Mouse (Mus musculus): ENCODE measurements at regions not wholly inside any gene's neighbourhood (a gene's known extent, or its start where the extent isn't known, plus 50 kb on each side); places are given as distances from the start of the nearest gene placed in this dataset.

DNA sequence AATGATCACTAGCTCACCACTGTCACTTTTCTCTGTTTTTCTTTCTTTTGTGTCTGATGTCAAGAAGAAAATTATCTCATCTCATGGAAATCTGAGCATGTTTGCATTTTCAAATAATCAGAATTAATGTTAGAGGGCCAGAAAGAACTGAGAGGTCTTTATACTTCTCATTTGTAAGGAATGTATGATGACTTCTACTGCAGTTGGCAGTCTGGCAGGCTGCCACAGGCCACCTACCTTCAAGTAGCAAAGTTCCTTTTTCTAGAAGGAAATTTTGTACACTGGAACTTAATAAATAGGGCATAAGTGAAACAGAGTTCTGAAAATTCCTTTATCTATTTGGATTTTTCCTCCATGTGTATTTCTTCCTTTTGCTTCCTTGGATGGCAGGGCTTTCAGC is 148.7 kb upstream of the Inhba start:
- Histone ChIP-seq H3K27ac (ENCODE audit: low read depth, low read length) (no peak overlapping the region), H3K4me2 (replicated peaks; ENCODE audit: low read depth, low read length) (no peak overlapping the region), H3K9ac (ENCODE audit: low read depth, low read length) (no peak overlapping the region), H3K4me3 (ENCODE audit: low read length) (no peak overlapping the region), H3K27me3 (ENCODE audit: control insufficient read depth, insufficient read depth, low read length) (no peaks in the 10 kb centered on the region), H3K4me1 (ENCODE audit: control insufficient read depth, insufficient read depth, low read length) (0 out of 2 replicates have a peak, but pooled peaks cover 3% of the 10 kb centered on the region), H3K9me3 (ENCODE audit: control insufficient read depth, low read length) (no peaks in the 10 kb centered on the region), H3K36me3 (ENCODE audit: control insufficient read depth, insufficient read depth, low read length) (no peaks in the 10 kb centered on the region)
- ATAC-seq (ENCODE audit: low FRiP score, low TSS enrichment), result no peak

DNA sequence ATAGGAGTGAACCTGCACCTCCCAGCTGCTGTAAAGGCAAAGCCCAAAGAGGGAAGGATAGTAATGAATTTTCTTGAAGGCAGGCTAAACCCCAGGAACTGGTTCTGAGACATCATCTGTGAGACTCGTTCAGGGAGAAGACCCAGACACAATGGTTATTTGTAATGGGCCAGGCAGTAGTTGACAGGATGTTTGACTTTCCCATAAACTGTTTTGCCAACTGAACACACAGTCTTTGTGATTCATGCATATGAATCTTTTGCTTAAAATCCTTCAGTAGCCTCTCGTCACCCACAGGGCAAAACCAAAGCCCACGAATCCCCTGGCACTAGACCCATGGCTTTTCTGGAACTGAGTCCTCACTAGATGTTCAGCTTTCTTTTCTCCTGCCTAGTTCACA is 148.3 kb upstream of the Inhba start:
- Histone ChIP-seq H3K27ac (ENCODE audit: low read depth, low read length) (no peak overlapping the region), H3K36me3 (ENCODE audit: control insufficient read depth, insufficient read depth, low read length) (no peaks in the 10 kb centered on the region), H3K9ac (ENCODE audit: low read depth, low read length) (no peak overlapping the region), H3K4me3 (ENCODE audit: low read length) (no peak overlapping the region), H3K4me2 (replicated peaks; ENCODE audit: low read depth, low read length) (no peak overlapping the region), H3K9me3 (ENCODE audit: control insufficient read depth, low read length) (no peaks in the 10 kb centered on the region), H3K4me1 (ENCODE audit: control insufficient read depth, insufficient read depth, low read length) (0 out of 2 replicates have a peak, but pooled peaks cover 3% of the 10 kb centered on the region), H3K27me3 (ENCODE audit: control insufficient read depth, insufficient read depth, low read length) (no peaks in the 10 kb centered on the region)
- 62% methylated on average over 3 of the region's 3 CpGs for WGBS
- ATAC-seq (ENCODE audit: low FRiP score, low TSS enrichment), result no peak

DNA sequence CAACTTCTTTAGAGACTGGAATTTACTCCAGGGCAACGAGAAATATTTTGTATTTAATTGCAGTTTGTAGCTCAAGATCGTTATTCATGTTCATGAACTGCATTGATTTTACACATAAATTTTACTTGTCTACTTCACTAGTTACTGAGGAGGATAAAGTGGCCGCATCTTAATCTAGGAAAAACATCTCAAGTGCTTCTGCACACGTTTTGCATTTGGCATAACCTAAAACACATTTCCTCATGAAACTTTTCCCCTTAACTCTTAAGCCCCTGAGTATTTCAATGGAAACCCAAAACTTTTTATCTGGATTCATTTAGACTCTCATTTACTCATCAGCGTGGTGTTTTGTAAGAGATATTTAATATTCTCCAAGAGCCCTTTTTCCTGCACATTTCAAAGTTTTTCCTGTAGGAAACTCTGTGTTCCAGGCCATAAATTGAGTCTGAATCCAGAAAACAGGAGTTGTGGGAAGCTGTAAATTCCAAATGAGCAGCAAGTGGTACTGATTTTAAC is 144.5 kb upstream of the Inhba start:
- 31% methylated on average over 5 of the region's 5 CpGs for WGBS
- H3K36me3 ChIP-seq (ENCODE audit: control insufficient read depth, insufficient read depth, low read length), result no peaks in the 10 kb centered on the region
- 0 out of 2 replicates have a peak, but pooled peaks cover 3% of the 10 kb centered on the region for H3K4me1 ChIP-seq (ENCODE audit: control insufficient read depth, insufficient read depth, low read length)
- H3K4me2 ChIP-seq (replicated peaks; ENCODE audit: low read depth, low read length), result no peak overlapping the region
- ATAC-seq (ENCODE audit: low FRiP score, low TSS enrichment), result no peak
- H3K9me3 ChIP-seq (ENCODE audit: control insufficient read depth, low read length), result no peaks in the 10 kb centered on the region
- no peak overlapping the region for H3K9ac ChIP-seq (ENCODE audit: low read depth, low read length)
- H3K27me3 ChIP-seq (ENCODE audit: control insufficient read depth, insufficient read depth, low read length), result no peaks in the 10 kb centered on the region
- no peak overlapping the region for H3K27ac ChIP-seq (ENCODE audit: low read depth, low read length)
- H3K4me3 ChIP-seq (ENCODE audit: low read length), result no peak overlapping the region

DNA sequence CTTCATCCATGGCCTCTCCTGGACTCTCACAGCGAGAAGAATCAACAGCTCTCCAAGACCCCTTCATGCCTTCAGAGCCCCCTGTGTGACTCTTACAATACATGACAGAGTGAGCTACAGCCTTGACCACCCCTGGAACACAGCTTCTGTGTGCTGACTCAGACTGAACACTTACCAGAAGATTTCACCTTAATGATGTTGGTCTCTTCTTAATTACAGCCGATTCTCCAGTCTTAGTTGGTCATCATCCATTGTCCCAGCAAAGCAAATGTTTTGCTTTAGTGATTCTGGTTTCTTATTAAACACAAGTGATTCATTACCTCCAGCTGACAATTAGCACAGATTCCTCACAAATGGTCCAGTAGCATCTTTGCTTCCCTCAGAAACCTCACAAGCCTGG is 134.0 kb upstream of the Inhba start:
- Histone ChIP-seq H3K4me2 (replicated peaks; ENCODE audit: low read depth, low read length) (no peak overlapping the region), H3K4me3 (ENCODE audit: low read length) (no peak overlapping the region), H3K9me3 (ENCODE audit: control insufficient read depth, low read length) (no peaks in the 10 kb centered on the region), H3K27me3 (ENCODE audit: control insufficient read depth, insufficient read depth, low read length) (no peaks in the 10 kb centered on the region), H3K27ac (ENCODE audit: low read depth, low read length) (no peak overlapping the region), H3K36me3 (ENCODE audit: control insufficient read depth, insufficient read depth, low read length) (no peaks in the 10 kb centered on the region), H3K4me1 (ENCODE audit: control insufficient read depth, insufficient read depth, low read length) (no peaks in the 10 kb centered on the region), H3K9ac (ENCODE audit: low read depth, low read length) (no peak overlapping the region)
- no peak for ATAC-seq (ENCODE audit: low FRiP score, low TSS enrichment)
- WGBS, result 77% methylated on average over 2 of the region's 2 CpGs

DNA sequence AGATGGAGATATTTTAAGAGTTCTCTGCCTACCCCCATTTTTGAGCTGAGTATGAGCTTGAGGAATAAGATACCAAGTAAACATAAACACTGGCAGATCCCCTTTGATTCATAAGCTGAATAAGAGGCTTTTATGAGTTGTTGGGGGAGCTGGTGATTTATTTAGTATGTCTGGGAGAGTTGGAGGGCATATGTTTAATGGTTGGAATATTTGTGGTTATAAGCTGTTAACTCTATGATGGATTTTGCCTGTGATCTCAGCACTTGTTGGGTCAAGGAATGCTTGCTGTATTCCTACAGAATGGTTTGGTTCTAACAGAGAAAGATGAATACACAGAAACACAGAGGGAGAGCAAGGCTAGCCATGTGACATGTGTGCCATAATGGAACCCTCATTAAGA is 132.1 kb upstream of the Inhba start:
- Histone ChIP-seq H3K4me3 (ENCODE audit: low read length) (no peak overlapping the region), H3K9ac (ENCODE audit: low read depth, low read length) (no peak overlapping the region), H3K36me3 (ENCODE audit: control insufficient read depth, insufficient read depth, low read length) (no peaks in the 10 kb centered on the region), H3K4me1 (ENCODE audit: control insufficient read depth, insufficient read depth, low read length) (no peaks in the 10 kb centered on the region), H3K27ac (ENCODE audit: low read depth, low read length) (no peak overlapping the region), H3K9me3 (ENCODE audit: control insufficient read depth, low read length) (no peaks in the 10 kb centered on the region), H3K27me3 (ENCODE audit: control insufficient read depth, insufficient read depth, low read length) (no peaks in the 10 kb centered on the region), H3K4me2 (replicated peaks; ENCODE audit: low read depth, low read length) (no peak overlapping the region)
- no peak for ATAC-seq (ENCODE audit: low FRiP score, low TSS enrichment)

DNA sequence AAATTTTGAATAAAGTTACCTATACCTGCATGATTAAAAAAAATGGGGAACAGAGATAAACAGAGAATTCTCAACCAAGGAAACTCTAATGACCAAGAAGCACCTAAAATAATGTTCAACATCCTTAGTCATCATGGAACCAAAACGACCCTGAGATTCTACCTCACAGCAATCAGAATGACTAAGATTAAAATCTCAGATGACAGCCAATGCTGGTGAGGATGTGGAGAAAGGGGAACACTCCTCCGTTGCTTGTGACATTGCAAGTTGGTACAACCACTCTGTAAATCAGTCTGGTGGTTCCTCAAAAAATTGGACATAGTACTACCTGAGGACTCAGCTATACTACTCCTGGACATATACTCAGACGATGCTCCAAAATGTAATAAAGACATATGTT is 120.9 kb upstream of the Inhba start:
- no peaks in the 10 kb centered on the region for H3K36me3 ChIP-seq (ENCODE audit: control insufficient read depth, insufficient read depth, low read length)
- ATAC-seq (ENCODE audit: low FRiP score, low TSS enrichment), result no peak
- H3K9me3 ChIP-seq (ENCODE audit: control insufficient read depth, low read length), result no peaks in the 10 kb centered on the region
- no peak overlapping the region for H3K9ac ChIP-seq (ENCODE audit: low read depth, low read length)
- H3K4me3 ChIP-seq (ENCODE audit: low read length), result no peak overlapping the region
- no peaks in the 10 kb centered on the region for H3K4me1 ChIP-seq (ENCODE audit: control insufficient read depth, insufficient read depth, low read length)
- WGBS, result 78% methylated on average over 3 of the region's 3 CpGs
- H3K4me2 ChIP-seq (replicated peaks; ENCODE audit: low read depth, low read length), result no peak overlapping the region
- H3K27me3 ChIP-seq (ENCODE audit: control insufficient read depth, insufficient read depth, low read length), result no peaks in the 10 kb centered on the region
- no peak overlapping the region for H3K27ac ChIP-seq (ENCODE audit: low read depth, low read length)

DNA sequence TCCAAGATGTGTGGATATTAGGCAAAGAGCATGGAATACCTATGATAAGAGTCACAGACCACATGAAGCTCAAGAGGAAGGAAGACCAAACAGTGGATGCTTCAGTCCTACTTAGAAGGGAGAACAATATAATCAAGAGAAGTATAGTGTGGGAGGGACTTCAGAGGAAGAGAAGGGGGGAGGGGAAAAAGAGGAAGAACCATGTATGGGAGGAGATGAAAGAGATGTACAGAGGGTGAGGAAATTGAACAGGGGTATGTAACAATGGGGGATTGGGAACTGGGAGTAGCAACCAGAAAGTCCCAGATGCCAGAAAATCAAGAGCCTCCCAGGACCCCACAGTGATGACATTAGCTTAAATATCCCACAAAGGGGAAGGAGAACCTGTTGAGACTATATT is 120.2 kb upstream of the Inhba start:
- ATAC-seq (ENCODE audit: low FRiP score, low TSS enrichment), result no peak
- H3K36me3 ChIP-seq (ENCODE audit: control insufficient read depth, insufficient read depth, low read length), result no peaks in the 10 kb centered on the region
- no peak overlapping the region for H3K27ac ChIP-seq (ENCODE audit: low read depth, low read length)
- H3K4me1 ChIP-seq (ENCODE audit: control insufficient read depth, insufficient read depth, low read length), result no peaks in the 10 kb centered on the region
- no peak overlapping the region for H3K4me3 ChIP-seq (ENCODE audit: low read length)
- no peak overlapping the region for H3K9ac ChIP-seq (ENCODE audit: low read depth, low read length)
- H3K9me3 ChIP-seq (ENCODE audit: control insufficient read depth, low read length), result no peaks in the 10 kb centered on the region
- no peak overlapping the region for H3K4me2 ChIP-seq (replicated peaks; ENCODE audit: low read depth, low read length)
- H3K27me3 ChIP-seq (ENCODE audit: control insufficient read depth, insufficient read depth, low read length), result no peaks in the 10 kb centered on the region

DNA sequence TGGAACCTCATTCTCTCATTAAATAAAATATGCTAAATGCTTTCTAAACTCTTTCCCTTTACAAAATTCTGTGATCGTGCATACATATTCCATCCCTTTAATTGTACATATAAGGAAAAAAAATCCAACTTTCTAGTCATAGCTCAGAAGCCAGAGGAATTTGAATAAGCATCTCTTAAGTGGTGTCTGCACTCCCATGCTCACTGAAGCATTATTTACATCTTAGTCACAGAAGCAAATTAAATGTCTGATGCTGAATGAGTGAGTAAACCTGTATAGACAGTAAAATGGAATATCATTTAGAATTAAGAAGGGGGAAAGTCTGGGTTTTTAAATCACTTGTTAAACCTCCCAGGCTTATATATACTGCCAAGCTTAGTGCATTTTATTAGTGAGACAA is 113.5 kb upstream of the Inhba start:
- Histone ChIP-seq H3K9me3 (ENCODE audit: control insufficient read depth, low read length) (no peaks in the 10 kb centered on the region), H3K4me1 (ENCODE audit: control insufficient read depth, insufficient read depth, low read length) (no peaks in the 10 kb centered on the region), H3K4me2 (replicated peaks; ENCODE audit: low read depth, low read length) (no peak overlapping the region), H3K27ac (ENCODE audit: low read depth, low read length) (no peak overlapping the region), H3K9ac (ENCODE audit: low read depth, low read length) (no peak overlapping the region), H3K4me3 (ENCODE audit: low read length) (no peak overlapping the region), H3K27me3 (ENCODE audit: control insufficient read depth, insufficient read depth, low read length) (no peaks in the 10 kb centered on the region), H3K36me3 (ENCODE audit: control insufficient read depth, insufficient read depth, low read length) (no peaks in the 10 kb centered on the region)
- ATAC-seq (ENCODE audit: low FRiP score, low TSS enrichment), result no peak
- WGBS, result 89% methylated on average over 1 of the region's 1 CpGs

DNA sequence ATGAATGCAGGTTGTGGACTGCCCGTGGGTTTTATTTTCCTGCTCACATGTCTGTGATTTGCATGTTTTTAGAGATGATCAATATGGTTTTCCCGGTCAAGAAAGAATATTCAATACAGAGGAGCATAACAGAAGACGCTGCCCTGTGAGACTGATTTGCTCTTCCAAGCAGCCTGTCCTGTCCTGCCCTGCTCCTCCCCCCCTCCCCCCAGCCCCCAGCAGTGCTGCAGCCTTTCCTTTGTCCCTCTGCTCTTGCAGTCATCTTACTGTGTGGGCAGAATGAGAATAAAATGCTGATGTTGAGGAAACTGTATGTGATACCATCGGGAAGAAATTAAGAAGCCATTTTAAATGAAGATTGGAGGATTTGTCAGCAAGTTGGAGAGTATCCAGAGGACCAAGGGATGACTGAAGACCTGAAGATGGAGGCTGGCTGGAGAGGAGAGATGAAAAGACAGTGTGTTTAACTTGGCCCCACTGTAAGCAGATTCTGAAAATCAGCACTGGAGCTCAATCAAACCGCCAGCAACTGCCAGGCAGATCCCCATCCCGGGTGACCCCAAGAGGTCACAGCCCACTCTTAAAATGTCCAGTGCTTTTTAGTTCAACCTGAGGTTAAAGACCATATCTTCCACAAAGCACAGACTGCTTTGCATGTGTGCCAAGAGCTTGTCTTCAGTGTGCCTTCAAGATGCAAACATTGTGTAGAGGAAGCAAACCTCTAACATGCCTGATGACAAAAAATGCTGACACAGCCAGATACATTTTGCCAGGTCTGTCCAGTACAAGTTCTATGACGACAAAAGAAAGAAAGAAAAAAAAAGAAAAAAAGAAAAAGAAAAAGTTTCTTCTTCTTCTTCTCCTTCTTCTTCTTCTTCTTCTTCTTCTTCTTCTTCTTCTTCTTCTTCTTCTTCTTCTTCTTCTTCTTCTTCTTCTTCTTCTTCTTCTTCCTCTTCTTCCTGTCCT is 109.7 kb upstream of the Inhba start:
- Histone ChIP-seq H3K9me3 (ENCODE audit: control insufficient read depth, low read length) (no peaks in the 10 kb centered on the region), H3K9ac (ENCODE audit: low read depth, low read length) (no peak overlapping the region), H3K27me3 (ENCODE audit: control insufficient read depth, insufficient read depth, low read length) (no peaks in the 10 kb centered on the region), H3K27ac (ENCODE audit: low read depth, low read length) (no peak overlapping the region), H3K36me3 (ENCODE audit: control insufficient read depth, insufficient read depth, low read length) (no peaks in the 10 kb centered on the region), H3K4me3 (ENCODE audit: low read length) (no peak overlapping the region), H3K4me2 (replicated peaks; ENCODE audit: low read depth, low read length) (no peak overlapping the region), H3K4me1 (ENCODE audit: control insufficient read depth, insufficient read depth, low read length) (no peaks in the 10 kb centered on the region)
- 44% methylated on average over 7 of the region's 7 CpGs for WGBS
- peak; percentile 35; the same call in 1 of the 2 replicates for ATAC-seq (ENCODE audit: low FRiP score, low TSS enrichment)

All from kidney, embryonic 14.5 days (tissue).